Mouse (Mus musculus) B cell, adult 62 days (primary cell): ENCODE measurements around the gene Id1. TPM values are rescaled to one million over a fixed set of nuclear protein-coding genes. Genes with fewer than 3 reads are reported as not detected.

Experiments
- total RNA-seq: library from RNA; stranded (reverse); gene quantifications from 4 replicates; pipeline ENCODE4 v1.2.4, GENCODE M21; 2023

Gene Id1
- 0.81 to 2.2 TPM in 2 of 4 replicates, not detected in the others for total RNA-seq

GRCm38 (mm10) chr2:152736090-152736601 is at the start of gene Id1:
TSS of gene Id1 (plus strand) at chr2:152736251.

GRCm38 (mm10) chr2:152686806-152687267 is 49.2 kb upstream of the Id1 start, which contains the start of gene Mcts2:
TSS of gene Mcts2 (plus strand) at chr2:152687035.

GRCm38 (mm10) chr2:152753944-152754711 is 18.1 kb downstream of the Id1 start, which contains the start of gene Cox4i2:
TSS of gene Cox4i2 (plus strand) at chr2:152754173.

Other genes with a start within 250 kb of the Id1 start
- not detected in 4 replicates for gene Defb22, start 246.1 kb upstream of the Id1 start, total RNA-seq
- not detected in 4 replicates for gene Defb26, start 224.6 kb upstream of the Id1 start, total RNA-seq
- not detected in 4 replicates for gene Defb28, start 218.0 kb upstream of the Id1 start, total RNA-seq
- not detected in 4 replicates for gene Defb29, start 196.2 kb upstream of the Id1 start, total RNA-seq
- gene Gm17416, start 166.9 kb upstream of the Id1 start, total RNA-seq: not detected in 4 replicates
- gene Defb21, start 163.5 kb upstream of the Id1 start, total RNA-seq: not detected in 4 replicates
- gene Defb19, start 155.9 kb upstream of the Id1 start, total RNA-seq: not detected in 4 replicates
- gene Defb45, start 136.9 kb upstream of the Id1 start, total RNA-seq: not detected in 4 replicates
- gene Defb36, start 131.9 kb upstream of the Id1 start, total RNA-seq: not detected in 4 replicates
- not detected in 4 replicates for gene Defb25, start 113.2 kb upstream of the Id1 start, total RNA-seq
- not detected in 4 replicates for gene Rem1, start 109.3 kb upstream of the Id1 start, total RNA-seq
- 91.4 to 102 TPM (median 99.1 TPM) in 4 replicates for gene H13, start 66.8 kb upstream of the Id1 start, total RNA-seq
- 19.7 to 26.7 TPM (median 21.4 TPM) in 4 replicates for gene Mcts2, start 49.2 kb upstream of the Id1 start, total RNA-seq
- gene Cox4i2, start 17.9 kb downstream of the Id1 start, total RNA-seq: not detected in 4 replicates
- gene Bcl2l1, start 95.5 kb downstream of the Id1 start, total RNA-seq: 4.7 to 13.7 TPM (median 7.7 TPM) in 4 replicates
- gene Tpx2, start 111.7 kb downstream of the Id1 start, total RNA-seq: 1.6 to 3.0 TPM (median 2.0 TPM) in 4 replicates
- gene Mylk2, start 175.1 kb downstream of the Id1 start, total RNA-seq: not detected in 4 replicates
- gene Foxs1, start 197.0 kb downstream of the Id1 start, total RNA-seq: not detected in 4 replicates
- gene Dusp15, start 215.4 kb downstream of the Id1 start, total RNA-seq: not detected in 4 replicates
- not detected in 4 replicates for gene Ttll9, start 226.2 kb downstream of the Id1 start, total RNA-seq